Mouse (Mus musculus): ENCODE measurements around the gene Gpr21.

GRCm38 (mm10) chr2:37549346-37550012, 33.3 kb downstream of the Gpr21 start:
- TF ChIP-seq POLR2A (IDR thresholded peaks at IDR 0.05; ENCODE audit: borderline replicate concordance, insufficient read depth, low read length) (no peak), CTCF (IDR thresholded peaks at IDR 0.05; ENCODE audit: borderline replicate concordance, insufficient read depth, low read depth, low read length) (no peak)

Measured in cerebellum, adult 2 months (tissue).